Mouse (Mus musculus): ENCODE measurements around the gene Zfp446. TPM values are rescaled to one million over a fixed set of nuclear protein-coding genes. Genes with fewer than 3 reads are reported as not detected.
"Not testable (repeated sequence)": the region's sequence is repeated elsewhere in the genome, so short reads cannot be mapped to it uniquely, and the experiment has no call there.

Zfp446 gene
- polyA plus RNA-seq (2015; fragmentation: Nextera tagmentation; extraction: Ambion mirVana) = 7.2 and 8.9 TPM in 2 replicates

DNA sequence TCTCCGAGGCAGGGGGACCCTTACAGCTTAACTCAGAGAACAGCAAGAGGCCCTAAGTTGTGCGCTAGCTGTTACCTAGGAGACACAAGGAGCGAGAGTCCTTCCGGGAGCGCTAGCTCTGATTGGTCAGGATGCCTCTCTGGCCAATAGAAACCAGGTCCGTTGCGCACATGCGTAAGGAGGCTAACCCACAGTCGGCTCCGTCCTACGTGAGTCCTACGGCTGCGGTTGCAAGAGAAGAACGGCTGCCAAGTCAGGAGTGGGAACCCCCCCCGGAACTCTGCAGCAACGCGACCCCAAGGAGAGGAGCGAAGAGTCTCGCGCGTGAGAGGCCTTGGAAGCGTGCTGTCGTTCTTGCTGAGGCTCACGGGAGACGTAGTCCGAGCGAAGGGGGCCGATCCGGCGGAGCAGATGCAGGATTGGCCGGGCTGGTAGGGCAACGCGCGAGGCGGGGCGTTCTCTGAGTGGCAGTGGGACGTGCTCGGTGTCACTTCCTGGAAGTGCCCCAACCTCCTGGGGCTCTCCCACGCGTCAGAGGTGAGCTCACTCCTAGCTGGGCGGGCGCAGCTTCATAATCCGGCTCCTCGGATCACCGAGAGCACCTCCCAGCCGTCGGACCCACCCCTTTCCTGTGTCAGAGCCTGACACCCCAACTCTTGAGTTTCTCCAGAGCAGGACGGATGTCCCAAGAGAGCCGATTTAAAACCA lies at the start of gene Zfp446:
Gene Zfp446, plus strand, starts transcription at position 167 of the 708 bp plus-strand sequence.
- H3K36me3 ChIP-seq (ENCODE audit: control insufficient read depth, insufficient read depth, low read length) = no peaks in the 10 kb centered on the region
- no peaks in the 10 kb centered on the region for H3K27me3 ChIP-seq (ENCODE audit: control insufficient read depth, insufficient read depth, low read length)
- peak within 1 kb of the TSS; percentile 85 for H3K9ac ChIP-seq (ENCODE audit: low read length)
- peak; percentile 98 for ATAC-seq (ENCODE audit: insufficient read depth, low FRiP score)
- H3K27ac ChIP-seq (ENCODE audit: low read length) = peak within 1 kb of the TSS; percentile 97
- H3K4me2 ChIP-seq (ENCODE audit: low read depth, low read length) = peak within 1 kb of the TSS; percentile 70
- WGBS = under 1% methylated on average over 49 of the region's 49 CpGs
- H3K4me3 ChIP-seq (replicated peaks; ENCODE audit: low read length) = peak within 1 kb of the TSS; percentile 74
- no peaks in the 10 kb centered on the region for H3K9me3 ChIP-seq (replicated peaks; ENCODE audit: control insufficient read depth, low read length)
- H3K4me1 ChIP-seq (ENCODE audit: control insufficient read depth, insufficient read depth, low read length) = peaks cover 8% of the 10 kb centered on the region

- Histone ChIP-seq H3K4me2 (ENCODE audit: low read depth, low read length) (no peak overlapping the region), H3K27ac (ENCODE audit: low read length) (no peak overlapping the region), H3K9ac (ENCODE audit: low read length) (no peak overlapping the region), H3K9me3 (replicated peaks; ENCODE audit: control insufficient read depth, low read length) (no peaks in the 10 kb centered on the region), H3K4me3 (replicated peaks; ENCODE audit: low read length) (no peak overlapping the region), H3K4me1 (ENCODE audit: control insufficient read depth, insufficient read depth, low read length) (no peaks in the 10 kb centered on the region), H3K36me3 (ENCODE audit: control insufficient read depth, insufficient read depth, low read length) (no peaks in the 10 kb centered on the region), H3K27me3 (ENCODE audit: control insufficient read depth, insufficient read depth, low read length) (no peaks in the 10 kb centered on the region)
- no peak for ATAC-seq (ENCODE audit: insufficient read depth, low FRiP score)
- 77% methylated on average over 4 of the region's 4 CpGs for WGBS
Observed at GRCm38 (mm10) chr7:12933615-12934140, 44.0 kb upstream of the Zfp446 start.

GRCm38 (mm10) chr7:12934808-12935207 lies 42.8 kb upstream of the Zfp446 start:
- Histone ChIP-seq H3K27ac (ENCODE audit: low read length) (no peak overlapping the region), H3K9me3 (replicated peaks; ENCODE audit: control insufficient read depth, low read length) (no peaks in the 10 kb centered on the region), H3K4me3 (replicated peaks; ENCODE audit: low read length) (no peak overlapping the region), H3K4me1 (ENCODE audit: control insufficient read depth, insufficient read depth, low read length) (no peaks in the 10 kb centered on the region), H3K36me3 (ENCODE audit: control insufficient read depth, insufficient read depth, low read length) (no peaks in the 10 kb centered on the region), H3K4me2 (ENCODE audit: low read depth, low read length) (no peak overlapping the region), H3K9ac (ENCODE audit: low read length) (no peak overlapping the region), H3K27me3 (ENCODE audit: control insufficient read depth, insufficient read depth, low read length) (no peaks in the 10 kb centered on the region)
- WGBS = 75% methylated on average over 3 of the region's 3 CpGs
- no peak for ATAC-seq (ENCODE audit: insufficient read depth, low FRiP score)

DNA sequence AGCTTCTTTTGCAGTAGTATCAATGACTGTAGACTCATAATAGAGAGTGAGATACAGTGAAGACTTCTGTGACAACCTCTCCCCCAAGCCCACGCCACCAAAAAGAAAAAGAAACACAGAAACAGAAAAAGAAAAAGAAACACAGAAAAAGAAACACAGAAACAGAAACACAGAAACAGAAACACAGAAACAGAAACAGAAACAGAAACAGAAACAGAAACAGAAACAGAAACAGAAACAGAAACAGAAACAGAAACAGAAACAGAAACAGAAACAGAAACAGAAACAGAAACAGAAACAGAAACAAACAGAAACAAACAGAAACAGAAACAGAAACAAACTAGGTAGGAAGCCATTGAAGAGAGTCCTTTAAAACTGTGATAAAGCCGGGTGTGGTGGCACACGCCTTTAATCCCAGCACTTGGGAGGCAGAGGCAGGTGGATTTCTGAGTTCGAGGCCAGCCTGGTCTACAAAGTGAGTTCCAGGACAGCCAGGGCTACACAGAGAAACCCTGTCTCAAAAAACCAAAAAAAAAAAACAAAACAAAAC lies 40.3 kb upstream of the Zfp446 start:
- not testable (repeated sequence) for H3K4me3 ChIP-seq (replicated peaks; ENCODE audit: low read length); ATAC-seq (ENCODE audit: insufficient read depth, low FRiP score); H3K36me3 ChIP-seq (ENCODE audit: control insufficient read depth, insufficient read depth, low read length); H3K4me1 ChIP-seq (ENCODE audit: control insufficient read depth, insufficient read depth, low read length); H3K4me2 ChIP-seq (ENCODE audit: low read depth, low read length); H3K27me3 ChIP-seq (ENCODE audit: control insufficient read depth, insufficient read depth, low read length); H3K9ac ChIP-seq (ENCODE audit: low read length); H3K9me3 ChIP-seq (replicated peaks; ENCODE audit: control insufficient read depth, low read length); H3K27ac ChIP-seq (ENCODE audit: low read length)
- WGBS = 79% methylated on average over 3 of the region's 4 CpGs

DNA sequence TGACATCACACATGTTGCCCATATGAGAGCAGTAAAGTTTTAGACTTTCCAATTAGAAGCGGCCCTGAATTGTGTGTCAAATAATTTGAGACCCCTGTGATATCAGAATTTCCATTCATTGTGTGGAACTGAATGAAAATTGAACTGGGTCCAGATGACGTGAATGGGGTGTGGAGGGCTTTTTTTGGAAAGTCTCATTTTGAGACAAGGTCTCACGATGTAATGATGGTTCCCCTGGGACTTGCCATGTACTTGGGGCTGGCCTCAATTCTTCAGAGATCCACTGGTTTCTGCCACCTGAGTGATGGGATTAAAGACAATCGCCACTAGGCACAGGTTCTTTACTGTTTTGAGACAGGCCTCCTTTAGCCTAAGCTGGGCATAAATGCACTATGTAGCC lies 37.0 kb upstream of the Zfp446 start:
- no peak for ATAC-seq (ENCODE audit: insufficient read depth, low FRiP score)
- H3K9me3 ChIP-seq (replicated peaks; ENCODE audit: control insufficient read depth, low read length) = no peaks in the 10 kb centered on the region
- no peaks in the 10 kb centered on the region for H3K4me1 ChIP-seq (ENCODE audit: control insufficient read depth, insufficient read depth, low read length)
- H3K27ac ChIP-seq (ENCODE audit: low read length) = no peak overlapping the region
- no peaks in the 10 kb centered on the region for H3K36me3 ChIP-seq (ENCODE audit: control insufficient read depth, insufficient read depth, low read length)
- H3K4me3 ChIP-seq (replicated peaks; ENCODE audit: low read length) = no peak overlapping the region
- no peaks in the 10 kb centered on the region for H3K27me3 ChIP-seq (ENCODE audit: control insufficient read depth, insufficient read depth, low read length)
- 83% methylated on average over 4 of the region's 4 CpGs for whole genome bisulfite sequencing
- no peak overlapping the region for H3K4me2 ChIP-seq (ENCODE audit: low read depth, low read length)
- H3K9ac ChIP-seq (ENCODE audit: low read length) = no peak overlapping the region

GRCm38 (mm10) chr7:12943488-12943887 lies 34.2 kb upstream of the Zfp446 start:
- Histone ChIP-seq H3K27me3 (ENCODE audit: control insufficient read depth, insufficient read depth, low read length) (no peaks in the 10 kb centered on the region), H3K4me2 (ENCODE audit: low read depth, low read length) (no peak overlapping the region), H3K27ac (ENCODE audit: low read length) (no peak overlapping the region), H3K4me3 (replicated peaks; ENCODE audit: low read length) (no peak overlapping the region), H3K9ac (ENCODE audit: low read length) (no peak overlapping the region), H3K36me3 (ENCODE audit: control insufficient read depth, insufficient read depth, low read length) (no peaks in the 10 kb centered on the region), H3K9me3 (replicated peaks; ENCODE audit: control insufficient read depth, low read length) (no peaks in the 10 kb centered on the region), H3K4me1 (ENCODE audit: control insufficient read depth, insufficient read depth, low read length) (no peaks in the 10 kb centered on the region)
- no peak for ATAC-seq (ENCODE audit: insufficient read depth, low FRiP score)

DNA sequence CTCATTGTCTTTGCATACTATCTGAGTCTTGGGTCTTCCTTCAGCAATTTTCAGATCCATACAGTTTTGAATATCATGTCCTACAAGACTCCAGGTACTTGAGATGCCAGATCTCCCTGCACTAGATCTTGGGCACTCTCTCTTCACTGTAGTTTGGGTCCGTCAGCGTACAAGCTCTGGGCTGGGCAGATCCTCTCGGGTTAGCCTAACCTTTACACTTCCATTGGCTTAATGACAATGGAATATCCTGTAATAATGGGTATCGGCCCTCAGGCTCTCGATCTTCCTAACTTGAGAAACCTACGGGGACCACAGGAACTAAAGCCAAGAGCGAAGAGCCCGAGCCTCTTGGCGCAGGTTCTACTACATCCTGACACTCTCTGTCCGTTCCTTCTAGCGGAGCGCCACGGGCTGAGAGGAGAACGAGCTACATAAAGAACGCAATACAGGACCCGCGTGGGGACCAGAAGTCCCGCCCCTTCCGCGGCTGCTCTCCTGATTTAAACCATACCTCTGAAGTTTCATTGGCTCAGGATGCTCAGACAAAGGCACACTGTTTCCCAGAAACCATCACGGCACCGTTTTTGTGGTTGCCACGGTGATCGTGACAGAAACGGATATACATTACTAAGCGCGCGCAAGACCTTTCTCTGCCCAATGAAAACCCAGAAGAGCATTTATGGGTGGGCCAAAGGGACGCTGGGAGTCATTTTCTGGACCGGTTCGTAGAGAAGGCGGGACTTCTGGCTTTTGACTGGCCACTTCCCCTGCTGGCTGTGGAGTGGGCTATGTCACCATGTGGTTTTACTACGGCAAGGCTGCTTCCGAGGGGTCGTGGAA lies 28.4 kb upstream of the Zfp446 start:
- peaks cover 4% of the 10 kb centered on the region; the same call in 1 of the 2 replicates for H3K4me1 ChIP-seq (ENCODE audit: control insufficient read depth, insufficient read depth, low read length)
- H3K27me3 ChIP-seq (ENCODE audit: control insufficient read depth, insufficient read depth, low read length) = no peaks in the 10 kb centered on the region
- H3K9me3 ChIP-seq (replicated peaks; ENCODE audit: control insufficient read depth, low read length) = no peaks in the 10 kb centered on the region
- peak overlapping the region; percentile 72 for H3K4me2 ChIP-seq (ENCODE audit: low read depth, low read length)
- H3K27ac ChIP-seq (ENCODE audit: low read length) = peak overlapping the region; percentile 82
- H3K36me3 ChIP-seq (ENCODE audit: control insufficient read depth, insufficient read depth, low read length) = no peaks in the 10 kb centered on the region
- H3K9ac ChIP-seq (ENCODE audit: low read length) = peak overlapping the region; percentile 74
- peak overlapping the region; percentile 47 for H3K4me3 ChIP-seq (replicated peaks; ENCODE audit: low read length)
- WGBS = 10% methylated on average over 35 of the region's 35 CpGs
- peak; percentile 99 for ATAC-seq (ENCODE audit: insufficient read depth, low FRiP score)

GRCm38 (mm10) chr7:12949872-12950229 lies 27.8 kb upstream of the Zfp446 start:
- ATAC-seq (ENCODE audit: insufficient read depth, low FRiP score) = peak; percentile 25
- Histone ChIP-seq H3K4me1 (ENCODE audit: control insufficient read depth, insufficient read depth, low read length) (peaks cover 4% of the 10 kb centered on the region; the same call in 1 of the 2 replicates), H3K27me3 (ENCODE audit: control insufficient read depth, insufficient read depth, low read length) (no peaks in the 10 kb centered on the region), H3K36me3 (ENCODE audit: control insufficient read depth, insufficient read depth, low read length) (no peaks in the 10 kb centered on the region), H3K4me3 (replicated peaks; ENCODE audit: low read length) (peak overlapping the region; percentile 47), H3K9ac (ENCODE audit: low read length) (peak overlapping the region; percentile 74), H3K27ac (ENCODE audit: low read length) (peak overlapping the region; percentile 69), H3K9me3 (replicated peaks; ENCODE audit: control insufficient read depth, low read length) (no peaks in the 10 kb centered on the region), H3K4me2 (ENCODE audit: low read depth, low read length) (peak overlapping the region; percentile 72)
- WGBS = 3% methylated on average over 16 of the region's 16 CpGs

- no peak for ATAC-seq (ENCODE audit: insufficient read depth, low FRiP score)
- H3K4me3 ChIP-seq (replicated peaks; ENCODE audit: low read length) = no peak overlapping the region
- WGBS = 45% methylated on average over 3 of the region's 3 CpGs
- H3K9ac ChIP-seq (ENCODE audit: low read length) = no peak overlapping the region
- H3K27me3 ChIP-seq (ENCODE audit: control insufficient read depth, insufficient read depth, low read length) = no peaks in the 10 kb centered on the region
- H3K4me2 ChIP-seq (ENCODE audit: low read depth, low read length) = no peak overlapping the region
- H3K27ac ChIP-seq (ENCODE audit: low read length) = no peak overlapping the region
- H3K9me3 ChIP-seq (replicated peaks; ENCODE audit: control insufficient read depth, low read length) = no peaks in the 10 kb centered on the region
- H3K4me1 ChIP-seq (ENCODE audit: control insufficient read depth, insufficient read depth, low read length) = peaks cover 4% of the 10 kb centered on the region; the same call in 1 of the 2 replicates
- no peaks in the 10 kb centered on the region for H3K36me3 ChIP-seq (ENCODE audit: control insufficient read depth, insufficient read depth, low read length)
Observed at GRCm38 (mm10) chr7:12954896-12955295, 22.8 kb upstream of the Zfp446 start.
